Mouse (Mus musculus): ENCODE measurements around the gene Cars.

The Cars gene

GRCm38 (mm10) chr7:143513763-143514415 lies 86.0 kb downstream of the Cars start:
- no peak for DNase-seq (ENCODE audit: low read depth, low spot score)

GRCm38 (mm10) chr7:143511335-143511712 lies 88.6 kb downstream of the Cars start:
- no peak for DNase-seq (ENCODE audit: low read depth, low spot score)

- DNase-seq (ENCODE audit: low read depth, low spot score): no peak
These were observed 89.1 kb downstream of the Cars start for GRCm38 (mm10) chr7:143510593-143511334.

DNA sequence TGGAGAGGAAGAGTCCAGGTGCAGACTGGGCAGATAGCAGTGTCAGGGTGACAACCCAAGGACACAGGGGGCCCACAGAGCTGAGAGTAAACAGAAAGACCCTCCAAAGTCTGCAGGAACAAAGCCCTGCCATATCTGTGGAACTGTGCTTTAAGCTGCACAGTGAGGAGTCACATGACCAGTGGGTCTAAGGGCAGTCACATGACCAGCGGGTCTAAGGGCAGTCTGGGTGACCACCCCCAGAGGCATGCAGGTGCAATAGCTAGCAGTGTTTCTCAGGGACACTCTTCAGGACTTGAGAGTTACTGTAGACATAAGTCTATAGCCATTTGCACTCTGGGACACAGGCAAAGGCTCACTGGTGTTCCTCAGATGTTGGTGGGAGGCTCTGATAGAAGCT lies 90.3 kb downstream of the Cars start:
- DNase-seq (ENCODE audit: low read depth, low spot score): no peak

All from 3T3-L1 (cell line).